Mouse (Mus musculus): Measurements from ENCODE around the gene Chpf.

The Chpf gene

GRCm38 (mm10) chr1:75478916-75479634, at the start of gene Chpf, which contains the start of gene Tmem198:
Gene Chpf (minus strand): TSS chr1:75479307.
Gene Tmem198 (plus strand): TSS chr1:75479532.
- DNase-seq (ENCODE audit: low read depth, low spot score), result peak; percentile 96
- Histone ChIP-seq H3K36me3 (ENCODE audit: control insufficient read depth, insufficient read depth, low read length, poor library complexity, severe bottlenecking) (0 out of 2 replicates have a peak, but pooled peaks cover 2% of the 10 kb centered on the region), H3K27me3 (ENCODE audit: control insufficient read depth, insufficient read depth, low read length, poor library complexity, severe bottlenecking) (no peaks in the 10 kb centered on the region)

GRCm38 (mm10) chr1:75524679-75525078, 45.6 kb upstream of the Chpf start:
- Histone ChIP-seq H3K36me3 (ENCODE audit: control insufficient read depth, insufficient read depth, low read length, poor library complexity, severe bottlenecking) (peaks cover 4% of the 10 kb centered on the region), H3K27me3 (ENCODE audit: control insufficient read depth, insufficient read depth, low read length, poor library complexity, severe bottlenecking) (no peaks in the 10 kb centered on the region)
- DNase-seq (ENCODE audit: low read depth, low spot score), result peak; percentile 95

DNA sequence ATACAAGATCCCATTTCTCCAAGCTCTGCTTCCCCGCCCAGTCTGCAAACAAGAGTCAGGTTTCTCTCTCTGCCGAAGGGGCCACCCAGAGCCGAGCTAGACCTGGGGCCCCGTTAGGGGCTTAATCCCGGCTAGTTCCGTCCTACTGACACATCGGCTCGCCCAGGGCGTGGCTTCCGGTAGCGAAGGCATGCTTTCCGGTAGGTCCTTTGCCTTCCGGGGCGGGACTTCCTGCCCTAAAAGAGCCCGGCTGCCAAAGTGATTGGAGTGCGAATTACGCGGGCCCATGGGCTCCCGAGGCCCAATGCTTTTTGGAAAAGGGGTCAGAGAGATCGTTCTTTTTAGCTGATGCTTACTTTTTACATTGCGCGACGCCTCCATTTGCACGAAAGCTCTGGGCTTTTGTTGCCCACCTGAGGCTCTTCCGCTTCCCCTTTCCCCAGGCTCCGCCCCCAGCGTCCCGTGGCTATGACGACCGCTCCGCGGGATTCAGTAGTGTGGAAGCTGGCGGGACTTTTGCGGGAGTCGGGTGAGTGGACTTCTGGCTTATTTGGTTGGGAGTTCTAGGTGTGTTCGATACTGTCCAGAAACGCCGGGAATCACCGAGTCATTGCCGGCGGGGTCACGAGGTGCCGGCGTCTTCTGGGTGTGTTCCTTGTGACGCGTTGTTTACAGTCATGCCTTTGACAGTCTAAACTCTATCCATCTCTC, 42.4 kb upstream of the Chpf start, which contains the start of gene Stk11ip:
TSS of gene Stk11ip (plus strand) at position 209 of the 711 bp plus-strand sequence.
- no peaks in the 10 kb centered on the region for H3K36me3 ChIP-seq (ENCODE audit: control insufficient read depth, insufficient read depth, low read length, poor library complexity, severe bottlenecking)
- peak; percentile 94 for DNase-seq (ENCODE audit: low read depth, low spot score)
- H3K27me3 ChIP-seq (ENCODE audit: control insufficient read depth, insufficient read depth, low read length, poor library complexity, severe bottlenecking), result no peaks in the 10 kb centered on the region

DNA sequence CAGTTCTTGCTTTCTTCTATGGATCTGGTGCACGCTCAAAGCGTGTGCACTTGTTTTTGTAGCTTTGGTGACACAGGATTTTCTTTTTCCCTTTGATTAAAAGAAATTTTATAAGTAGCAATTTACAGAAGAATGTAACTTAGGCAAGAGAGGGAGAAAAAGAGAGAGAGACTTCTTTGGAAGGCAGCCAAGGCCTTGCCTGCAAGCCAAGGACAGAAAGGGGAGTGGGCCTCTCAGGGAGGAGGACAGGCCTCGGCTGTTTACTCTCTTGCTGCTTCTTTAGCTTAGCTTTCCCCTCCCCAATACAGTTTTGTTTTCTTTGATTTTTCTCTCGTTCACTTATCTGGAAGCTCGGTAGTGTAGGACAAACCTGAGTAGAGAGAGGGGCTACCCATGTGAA, 40.5 kb upstream of the Chpf start:
- no peak for DNase-seq (ENCODE audit: low read depth, low spot score)
- Histone ChIP-seq H3K27me3 (ENCODE audit: control insufficient read depth, insufficient read depth, low read length, poor library complexity, severe bottlenecking) (no peaks in the 10 kb centered on the region), H3K36me3 (ENCODE audit: control insufficient read depth, insufficient read depth, low read length, poor library complexity, severe bottlenecking) (no peaks in the 10 kb centered on the region)

- DNase-seq (ENCODE audit: low read depth, low spot score), result no peak
- Histone ChIP-seq H3K36me3 (ENCODE audit: control insufficient read depth, insufficient read depth, low read length, poor library complexity, severe bottlenecking) (no peaks in the 10 kb centered on the region), H3K27me3 (ENCODE audit: control insufficient read depth, insufficient read depth, low read length, poor library complexity, severe bottlenecking) (no peaks in the 10 kb centered on the region)
Measured at GRCm38 (mm10) chr1:75518427-75518826, 39.3 kb upstream of the Chpf start.

DNA sequence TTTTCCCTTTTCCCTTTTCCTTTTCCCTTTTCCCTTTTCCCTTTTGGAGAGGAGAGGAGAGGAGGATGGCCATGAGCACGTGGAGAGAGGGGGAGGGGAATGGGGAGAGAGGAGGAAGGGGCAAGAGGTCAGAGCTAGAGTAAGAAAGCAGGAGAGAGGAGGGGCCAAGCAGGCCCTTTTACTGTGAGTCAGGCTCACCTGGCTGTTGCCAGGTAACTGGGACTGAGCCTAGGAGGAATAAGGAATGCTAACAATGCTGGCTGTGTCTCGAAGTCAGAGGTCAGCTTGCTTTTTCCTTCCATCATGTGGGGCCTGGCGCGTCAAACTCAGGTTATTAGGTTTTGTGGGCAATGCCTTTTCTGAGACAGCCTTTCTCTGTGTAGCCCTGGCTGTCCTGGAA, 38.9 kb upstream of the Chpf start:
- DNase-seq (ENCODE audit: low read depth, low spot score), result no peak
- no peaks in the 10 kb centered on the region for H3K27me3 ChIP-seq (ENCODE audit: control insufficient read depth, insufficient read depth, low read length, poor library complexity, severe bottlenecking)
- no peaks in the 10 kb centered on the region for H3K36me3 ChIP-seq (ENCODE audit: control insufficient read depth, insufficient read depth, low read length, poor library complexity, severe bottlenecking)

GRCm38 (mm10) chr1:75516703-75517380, 37.7 kb upstream of the Chpf start:
- H3K27me3 ChIP-seq (ENCODE audit: control insufficient read depth, insufficient read depth, low read length, poor library complexity, severe bottlenecking), result no peaks in the 10 kb centered on the region
- DNase-seq (ENCODE audit: low read depth, low spot score), result no peak
- H3K36me3 ChIP-seq (ENCODE audit: control insufficient read depth, insufficient read depth, low read length, poor library complexity, severe bottlenecking), result no peaks in the 10 kb centered on the region

DNA sequence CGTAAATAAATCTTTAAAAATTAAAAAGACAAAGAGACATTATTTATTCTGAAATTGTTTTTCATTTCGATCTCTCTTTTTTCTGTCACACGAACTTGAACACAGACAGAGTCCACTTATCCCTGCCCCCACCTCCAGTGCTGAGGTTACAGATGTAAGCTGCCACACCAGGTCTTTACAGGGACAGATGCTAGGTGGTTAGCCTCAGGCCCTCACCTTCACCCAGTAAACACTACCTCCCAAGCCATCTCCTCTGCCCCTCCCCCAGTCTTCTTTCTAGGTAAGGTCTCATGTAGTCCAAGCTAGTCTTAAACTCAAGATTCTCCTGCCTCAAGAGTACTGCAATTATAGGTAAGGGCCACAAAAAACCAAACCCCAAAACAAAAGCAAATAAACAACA, 33.4 kb upstream of the Chpf start:
- no peaks in the 10 kb centered on the region for H3K36me3 ChIP-seq (ENCODE audit: control insufficient read depth, insufficient read depth, low read length, poor library complexity, severe bottlenecking)
- H3K27me3 ChIP-seq (ENCODE audit: control insufficient read depth, insufficient read depth, low read length, poor library complexity, severe bottlenecking), result no peaks in the 10 kb centered on the region
- DNase-seq (ENCODE audit: low read depth, low spot score), result no peak

DNA sequence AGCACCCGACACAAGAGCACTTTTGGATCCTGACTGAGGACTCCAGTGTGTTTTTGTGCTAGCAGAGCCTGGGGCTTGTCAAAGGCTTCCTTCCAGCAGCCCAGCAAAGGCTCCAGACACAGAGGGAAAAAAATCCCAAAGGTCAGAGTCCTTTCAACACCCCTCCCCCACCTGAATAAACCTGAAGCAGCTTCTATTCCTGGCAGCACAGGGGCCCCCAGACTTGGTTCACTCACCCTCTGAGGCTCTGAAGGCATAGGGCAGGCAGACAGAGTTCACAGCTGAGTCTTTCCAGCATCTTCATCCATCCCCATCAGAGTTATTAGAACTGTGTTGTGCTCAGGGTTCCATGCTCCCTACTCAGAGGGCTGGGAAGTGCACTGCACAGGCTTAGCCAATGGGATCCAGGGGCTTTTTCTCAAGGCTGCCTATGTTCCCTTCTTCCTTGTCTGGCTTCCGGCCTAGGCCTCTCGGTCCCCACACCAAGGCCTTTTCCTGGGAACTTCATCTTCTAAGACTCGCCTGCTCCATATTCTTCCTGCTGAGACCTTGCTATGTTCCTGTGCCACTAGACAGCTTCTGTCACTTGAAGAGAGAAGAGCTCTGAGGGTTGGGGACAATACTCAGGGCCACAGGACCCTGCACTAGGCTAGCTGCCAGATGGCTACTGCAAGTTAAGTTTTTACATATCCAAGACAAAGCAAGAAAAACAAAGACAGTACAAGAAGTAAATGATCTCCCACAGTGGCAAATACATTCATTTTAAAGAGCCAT, 32.5 kb upstream of the Chpf start:
- no peaks in the 10 kb centered on the region for H3K27me3 ChIP-seq (ENCODE audit: control insufficient read depth, insufficient read depth, low read length, poor library complexity, severe bottlenecking)
- no peaks in the 10 kb centered on the region for H3K36me3 ChIP-seq (ENCODE audit: control insufficient read depth, insufficient read depth, low read length, poor library complexity, severe bottlenecking)
- DNase-seq (ENCODE audit: low read depth, low spot score), result no peak

- DNase-seq (ENCODE audit: low read depth, low spot score), result no peak
- no peaks in the 10 kb centered on the region for H3K36me3 ChIP-seq (ENCODE audit: control insufficient read depth, insufficient read depth, low read length, poor library complexity, severe bottlenecking)
- H3K27me3 ChIP-seq (ENCODE audit: control insufficient read depth, insufficient read depth, low read length, poor library complexity, severe bottlenecking), result peaks cover 4% of the 10 kb centered on the region; the same call in 1 of the 2 replicates
Measured at GRCm38 (mm10) chr1:75510154-75510553, 31.0 kb upstream of the Chpf start.

GRCm38 (mm10) chr1:75509586-75509985, 30.5 kb upstream of the Chpf start:
- no peak for DNase-seq (ENCODE audit: low read depth, low spot score)
- no peaks in the 10 kb centered on the region for H3K36me3 ChIP-seq (ENCODE audit: control insufficient read depth, insufficient read depth, low read length, poor library complexity, severe bottlenecking)
- H3K27me3 ChIP-seq (ENCODE audit: control insufficient read depth, insufficient read depth, low read length, poor library complexity, severe bottlenecking), result peaks cover 4% of the 10 kb centered on the region; the same call in 1 of the 2 replicates

- Histone ChIP-seq H3K36me3 (ENCODE audit: control insufficient read depth, insufficient read depth, low read length, poor library complexity, severe bottlenecking) (no peaks in the 10 kb centered on the region), H3K27me3 (ENCODE audit: control insufficient read depth, insufficient read depth, low read length, poor library complexity, severe bottlenecking) (peaks cover 4% of the 10 kb centered on the region; the same call in 1 of the 2 replicates)
- no peak for DNase-seq (ENCODE audit: low read depth, low spot score)
Measured at GRCm38 (mm10) chr1:75507006-75507405, 27.9 kb upstream of the Chpf start, which contains the start of gene Inha. Gene Inha (plus strand): TSS chr1:75507077.

DNA sequence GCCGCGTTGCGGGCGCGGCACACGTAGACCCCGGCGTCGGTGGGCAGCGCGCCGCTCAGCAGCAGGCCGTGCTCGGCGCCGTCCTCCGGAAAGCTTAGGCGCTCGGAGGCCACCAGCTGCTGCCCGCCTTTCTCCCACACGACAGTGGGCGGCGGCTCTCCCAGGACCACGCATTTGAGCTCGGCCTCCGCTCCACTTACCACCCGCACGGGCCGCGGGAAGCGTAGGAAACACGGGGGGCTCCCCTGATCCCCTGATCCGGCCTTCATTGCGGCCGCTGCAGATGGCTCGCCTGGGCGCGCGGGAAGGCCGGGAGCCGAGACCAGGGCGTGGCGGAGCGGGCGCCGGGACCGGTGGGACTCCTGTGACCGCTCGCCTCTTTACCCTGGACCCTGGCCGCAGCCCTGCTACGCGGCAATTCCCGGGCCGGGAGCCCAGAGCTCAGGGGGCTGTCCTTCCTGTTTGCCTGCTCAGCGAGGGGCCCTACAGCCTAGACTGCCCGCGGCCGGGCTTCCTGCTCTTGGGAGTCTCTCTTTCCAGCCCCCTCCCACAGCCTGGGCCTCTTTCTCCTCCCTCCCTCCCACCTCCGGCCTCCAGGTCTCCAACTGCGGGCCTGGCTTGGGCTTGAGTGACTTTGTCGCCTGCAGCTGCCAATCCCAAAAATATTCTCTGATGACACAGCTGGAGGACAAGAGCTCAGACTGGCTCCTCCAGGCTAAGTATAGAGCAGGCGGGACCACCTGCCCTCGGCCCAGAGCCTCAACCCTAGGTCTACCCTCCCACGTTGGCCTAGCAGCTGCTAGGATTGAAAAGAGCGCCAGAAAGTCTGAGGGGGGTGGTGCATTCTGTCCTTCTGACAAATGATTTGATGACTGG, 27.1 kb upstream of the Chpf start, which contains the start of gene Obsl1:
TSS of gene Obsl1 (minus strand) at position 497 of the 876 bp plus-strand sequence.
- DNase-seq (ENCODE audit: low read depth, low spot score), result no peak
- no peaks in the 10 kb centered on the region for H3K36me3 ChIP-seq (ENCODE audit: control insufficient read depth, insufficient read depth, low read length, poor library complexity, severe bottlenecking)
- peaks cover 4% of the 10 kb centered on the region; the same call in 1 of the 2 replicates for H3K27me3 ChIP-seq (ENCODE audit: control insufficient read depth, insufficient read depth, low read length, poor library complexity, severe bottlenecking)
